Mouse (Mus musculus) right cerebral cortex, adult 2 months (tissue): ENCODE data around the gene Atg10.
A peak's percentile ranks its signal among the peaks of the same experiment; 100 is the strongest.
"Not testable (repeated sequence)": the region's sequence is repeated elsewhere in the genome, so short reads cannot be mapped to it uniquely, and the experiment has no call there.

ENCODE experiments used
- DNase-seq, 2 experiments: peaks; one replicate each; pipeline ENCODE4 v3.0.0; 2021 to 2022; ENCODE audit warnings: low spot score in 2 of 2

Gene Atg10

GRCm38 (mm10) chr13:91223587-91224437 lies at the start of gene Atg10:
Gene Atg10 (minus strand): TSS chr13:91223968.
- DNase-seq = peak; percentile 88

GRCm38 (mm10) chr13:91252406-91252805 lies 28.6 kb upstream of the Atg10 start:
- DNase-seq = no peak

- no peak for DNase-seq
Observed at GRCm38 (mm10) chr13:91251636-91252035, 27.9 kb upstream of the Atg10 start.

GRCm38 (mm10) chr13:91250050-91250449 lies 26.3 kb upstream of the Atg10 start:
- DNase-seq = not testable (repeated sequence)

- no peak for DNase-seq
Observed at GRCm38 (mm10) chr13:91246472-91246871, 22.7 kb upstream of the Atg10 start.

- DNase-seq = no peak
Observed at GRCm38 (mm10) chr13:91237976-91238375, 14.2 kb upstream of the Atg10 start.

GRCm38 (mm10) chr13:91236884-91237283 lies 13.1 kb upstream of the Atg10 start:
- no peak for DNase-seq

- no peak for DNase-seq
Observed at GRCm38 (mm10) chr13:91224438-91224814, 658 bp upstream of the Atg10 start.

GRCm38 (mm10) chr13:91223063-91223462 lies 705 bp downstream of the Atg10 start:
- no peak for DNase-seq

GRCm38 (mm10) chr13:91221696-91222095 lies 2.1 kb downstream of the Atg10 start:
- no peak for DNase-seq

- DNase-seq = no peak
Observed at GRCm38 (mm10) chr13:91217691-91218090, 6.1 kb downstream of the Atg10 start.

GRCm38 (mm10) chr13:91216656-91217205 lies 7.0 kb downstream of the Atg10 start:
- no peak for DNase-seq

- DNase-seq = no peak
Observed at GRCm38 (mm10) chr13:91212958-91213357, 10.8 kb downstream of the Atg10 start.

GRCm38 (mm10) chr13:91206237-91206636 lies 17.5 kb downstream of the Atg10 start:
- peak in 1 of 2 experiments; percentile 6 for DNase-seq

- no peak for DNase-seq
Observed at GRCm38 (mm10) chr13:91202564-91202963, 21.2 kb downstream of the Atg10 start.

GRCm38 (mm10) chr13:91187378-91188234 lies 36.2 kb downstream of the Atg10 start:
- DNase-seq = no peak

- DNase-seq = no peak
Observed at GRCm38 (mm10) chr13:91185248-91185867, 38.4 kb downstream of the Atg10 start.

- no peak for DNase-seq
Observed at GRCm38 (mm10) chr13:91184226-91184625, 39.5 kb downstream of the Atg10 start.

- DNase-seq = no peak
Observed at GRCm38 (mm10) chr13:91180364-91180763, 43.4 kb downstream of the Atg10 start.

GRCm38 (mm10) chr13:91179174-91179899 lies 44.4 kb downstream of the Atg10 start:
- peak in 1 of 2 experiments; percentile 7 for DNase-seq
